Mouse (Mus musculus): ENCODE data around the gene H1fx. TPM values are rescaled to one million over a fixed set of nuclear protein-coding genes. Genes with fewer than 3 reads are reported as not detected.

Gene H1fx
- polyA plus RNA-seq, 1 experiment, result 84.3 TPM

DNA sequence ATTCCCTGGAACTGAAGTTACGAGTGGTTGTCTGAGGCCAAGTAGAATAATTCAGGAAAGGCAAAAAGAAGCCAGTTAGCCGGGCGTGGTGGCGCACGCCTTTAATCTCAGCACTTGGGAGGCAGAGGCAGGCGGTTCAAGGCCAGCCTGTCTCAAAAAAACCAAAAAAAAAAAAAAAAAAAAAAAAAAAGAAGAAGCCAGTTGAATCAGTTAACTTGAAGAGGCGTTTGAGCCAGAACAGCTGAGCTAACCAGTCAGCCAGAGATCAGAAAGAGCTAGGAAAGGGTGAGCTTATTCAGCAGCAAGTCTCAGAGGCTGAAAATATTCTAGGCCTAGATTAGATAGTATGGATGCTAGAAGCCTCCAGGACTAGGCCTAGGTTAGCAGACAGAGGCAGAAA lies 39.3 kb downstream of the H1fx start:
- Histone ChIP-seq H3ac (ENCODE audit: control insufficient read depth, insufficient read length) (no peak overlapping the region), H3K79me2 (ENCODE audit: control insufficient read depth, insufficient read depth) (no peaks in the 10 kb centered on the region), H3K27me3 (ENCODE audit: control insufficient read depth, insufficient read depth, insufficient read length) (peaks cover 4% of the 10 kb centered on the region), H3K4me3 (no peak overlapping the region), H3K36me3 (ENCODE audit: control insufficient read depth, insufficient read depth) (peaks cover 4% of the 10 kb centered on the region), H3K4me2 (ENCODE audit: low read depth) (no peak overlapping the region)
- TF ChIP-seq MYOD1 (IDR thresholded peaks at IDR 0.05; ENCODE audit: control insufficient read depth in 1 of 3, insufficient read length in 2 of 3, low read depth in 2 of 3) (no peak), TCF12 (IDR thresholded peaks at IDR 0.05; ENCODE audit: insufficient read depth, poor library complexity, severe bottlenecking) (no peak)

DNA sequence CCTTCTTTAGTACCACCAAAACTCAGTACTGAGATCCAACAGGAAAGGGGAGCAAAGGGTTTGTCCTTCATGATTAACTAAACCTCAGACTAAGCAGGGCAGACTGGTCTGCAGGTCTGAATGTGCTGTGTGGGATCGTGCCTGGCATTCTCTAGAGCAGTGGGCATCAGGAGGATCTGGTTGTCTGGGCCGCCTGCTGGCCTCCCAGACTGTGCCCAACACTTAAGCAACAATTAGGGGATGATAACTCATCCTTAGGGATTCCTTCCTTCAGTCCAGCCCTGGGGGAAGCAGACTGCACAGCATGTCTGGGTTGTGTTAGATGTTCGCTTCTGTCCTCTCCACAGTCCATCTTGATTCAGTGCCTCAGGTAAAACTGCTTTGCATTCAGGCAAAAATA lies 42.5 kb downstream of the H1fx start:
- H3K4me2 ChIP-seq (ENCODE audit: low read depth), result no peak overlapping the region
- no peaks in the 10 kb centered on the region for H3K79me2 ChIP-seq (ENCODE audit: control insufficient read depth, insufficient read depth)
- H3K36me3 ChIP-seq (ENCODE audit: control insufficient read depth, insufficient read depth), result peaks cover 20% of the 10 kb centered on the region
- H3ac ChIP-seq (ENCODE audit: control insufficient read depth, insufficient read length), result no peak overlapping the region
- TF ChIP-seq POLR2A (IDR thresholded peaks at IDR 0.05; ENCODE audit: insufficient read length, low read depth), result no peak
- TF ChIP-seq SRF (IDR thresholded peaks at IDR 0.05; ENCODE audit: control insufficient read depth, insufficient read length, low read depth), result no peak
- TF ChIP-seq MYOG (IDR thresholded peaks at IDR 0.05; ENCODE audit: control insufficient read depth in 1 of 3, insufficient read depth in 1 of 3, insufficient read length in 2 of 3, low read depth in 2 of 3), result no peak
- TF ChIP-seq TCF12 (IDR thresholded peaks at IDR 0.05; ENCODE audit: insufficient read depth, poor library complexity, severe bottlenecking), result no peak
- TF ChIP-seq MAX (IDR thresholded peaks at IDR 0.05; ENCODE audit: low read depth), result no peak
- TF ChIP-seq CEBPB (IDR thresholded peaks at IDR 0.05; ENCODE audit: insufficient read depth, poor library complexity, severe bottlenecking), result no peak
- no peak for TF ChIP-seq E2F4 (IDR thresholded peaks at IDR 0.05; ENCODE audit: insufficient read depth)
- TF ChIP-seq MYOD1 (IDR thresholded peaks at IDR 0.05; ENCODE audit: control insufficient read depth in 1 of 3, insufficient read length in 2 of 3, low read depth in 2 of 3), result no peak
- no peak for TF ChIP-seq POLR2AphosphoS2 (IDR thresholded peaks at IDR 0.05; ENCODE audit: insufficient read length, low read depth)
- TF ChIP-seq USF1 (IDR thresholded peaks at IDR 0.05; ENCODE audit: low read depth), result no peak
- TF ChIP-seq TCF3 (IDR thresholded peaks at IDR 0.05; ENCODE audit: insufficient read length, low read depth), result no peak
- no peak for TF ChIP-seq REST (IDR thresholded peaks at IDR 0.05; ENCODE audit: insufficient read depth, insufficient read length)
- no peak overlapping the region for H3K4me3 ChIP-seq
- H3K27me3 ChIP-seq (ENCODE audit: control insufficient read depth, insufficient read depth, insufficient read length), result no peaks in the 10 kb centered on the region

DNA sequence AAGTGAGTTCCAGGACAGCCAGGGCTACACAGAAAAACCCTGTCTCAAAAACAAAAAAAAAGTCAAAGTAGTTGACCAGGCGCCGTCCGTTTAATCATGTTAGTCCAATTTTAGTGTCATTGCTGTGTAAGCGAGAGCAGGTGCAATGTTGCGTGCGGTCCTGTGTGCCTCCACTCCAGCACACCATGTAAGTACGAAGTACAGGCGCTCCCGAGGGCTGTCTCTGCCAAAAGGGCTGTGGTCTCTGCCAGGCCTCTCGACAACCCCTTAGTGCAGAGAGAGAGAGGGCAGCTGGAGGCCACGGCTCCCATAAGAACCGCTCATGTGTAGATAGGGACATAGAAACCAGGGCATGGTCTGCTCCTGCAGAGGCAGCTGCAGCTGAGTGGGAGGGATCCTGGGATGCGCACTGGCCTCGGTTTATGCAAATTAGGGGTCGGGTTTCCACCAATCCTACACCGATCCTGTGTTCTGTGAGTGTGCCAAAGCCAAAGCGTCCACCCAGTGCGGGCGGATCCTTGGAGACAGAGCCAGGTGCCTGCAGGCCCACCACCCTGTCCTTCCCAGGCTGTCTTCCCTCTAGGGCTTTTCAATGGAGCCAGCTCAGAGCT lies 44.2 kb downstream of the H1fx start:
- TF ChIP-seq SRF (IDR thresholded peaks at IDR 0.05; ENCODE audit: control insufficient read depth, insufficient read length, low read depth), result no peak
- no peak for TF ChIP-seq TCF3 (IDR thresholded peaks at IDR 0.05; ENCODE audit: insufficient read length, low read depth)
- TF ChIP-seq MYOD1 (IDR thresholded peaks at IDR 0.05; ENCODE audit: control insufficient read depth in 1 of 3, insufficient read length in 2 of 3, low read depth in 2 of 3), result peak in 1 of 3 experiments; percentile 21
- Histone ChIP-seq H3ac (ENCODE audit: control insufficient read depth, insufficient read length) (no peak overlapping the region), H3K4me2 (ENCODE audit: low read depth) (no peak overlapping the region), H3K36me3 (ENCODE audit: control insufficient read depth, insufficient read depth) (peaks cover 32% of the 10 kb centered on the region), H3K27me3 (ENCODE audit: control insufficient read depth, insufficient read depth, insufficient read length) (no peaks in the 10 kb centered on the region), H3K79me2 (ENCODE audit: control insufficient read depth, insufficient read depth) (no peaks in the 10 kb centered on the region), H3K4me3 (no peak overlapping the region)

DNA sequence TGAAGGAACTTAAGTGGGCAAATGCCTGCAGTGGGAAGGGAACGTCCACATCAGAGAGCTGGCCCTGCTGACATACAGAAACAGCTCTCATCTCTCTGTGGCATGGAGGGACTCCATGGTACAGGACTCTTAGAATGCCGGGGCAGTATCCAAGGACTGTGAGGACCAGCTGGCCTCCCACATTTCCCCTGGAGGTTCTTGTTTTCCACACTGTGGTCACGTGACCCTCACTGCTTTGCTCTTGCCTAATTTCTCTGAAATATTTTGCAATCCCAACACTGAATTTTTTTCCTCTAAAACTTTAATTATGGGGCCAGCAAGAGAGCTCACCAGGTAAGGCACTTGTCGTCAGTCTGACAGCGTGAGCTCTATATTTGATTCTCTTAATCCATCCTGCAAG lies 46.4 kb downstream of the H1fx start:
- no peaks in the 10 kb centered on the region for H3K79me2 ChIP-seq (ENCODE audit: control insufficient read depth, insufficient read depth)
- H3K27me3 ChIP-seq (ENCODE audit: control insufficient read depth, insufficient read depth, insufficient read length), result no peaks in the 10 kb centered on the region
- H3K4me3 ChIP-seq, result no peak overlapping the region
- H3K36me3 ChIP-seq (ENCODE audit: control insufficient read depth, insufficient read depth), result peaks cover 39% of the 10 kb centered on the region
- no peak overlapping the region for H3K4me2 ChIP-seq (ENCODE audit: low read depth)
- TF ChIP-seq E2F4 (IDR thresholded peaks at IDR 0.05; ENCODE audit: insufficient read depth) (no peak), POLR2A (IDR thresholded peaks at IDR 0.05; ENCODE audit: insufficient read length, low read depth) (no peak), POLR2AphosphoS2 (IDR thresholded peaks at IDR 0.05; ENCODE audit: insufficient read length, low read depth) (no peak), REST (IDR thresholded peaks at IDR 0.05; ENCODE audit: insufficient read depth, insufficient read length) (no peak), USF1 (IDR thresholded peaks at IDR 0.05; ENCODE audit: low read depth) (no peak), MAX (IDR thresholded peaks at IDR 0.05; ENCODE audit: low read depth) (no peak), SRF (IDR thresholded peaks at IDR 0.05; ENCODE audit: control insufficient read depth, insufficient read length, low read depth) (no peak), MYOD1 (IDR thresholded peaks at IDR 0.05; ENCODE audit: control insufficient read depth in 1 of 3, insufficient read length in 2 of 3, low read depth in 2 of 3) (no peak), MYOG (IDR thresholded peaks at IDR 0.05; ENCODE audit: control insufficient read depth in 1 of 3, insufficient read depth in 1 of 3, insufficient read length in 2 of 3, low read depth in 2 of 3) (no peak), TCF12 (IDR thresholded peaks at IDR 0.05; ENCODE audit: insufficient read depth, poor library complexity, severe bottlenecking) (no peak), TCF3 (IDR thresholded peaks at IDR 0.05; ENCODE audit: insufficient read length, low read depth) (no peak), CEBPB (IDR thresholded peaks at IDR 0.05; ENCODE audit: insufficient read depth, poor library complexity, severe bottlenecking) (no peak)
- H3ac ChIP-seq (ENCODE audit: control insufficient read depth, insufficient read length), result no peak overlapping the region

Other genes with a start within 250 kb of the H1fx start
- gene Gp9, start 203.6 kb downstream of the H1fx start, polyA plus RNA-seq (2012; fragmentation: generic; extraction: Trizol), result not detected
- 14.8 TPM for gene Rab43, start 169.5 kb downstream of the H1fx start, polyA plus RNA-seq (2012; fragmentation: generic; extraction: Trizol)
- 2.6 TPM for gene Gm45140, start 145.8 kb downstream of the H1fx start, polyA plus RNA-seq (2012; fragmentation: generic; extraction: Trizol)
- gene Isy1, start 142.8 kb downstream of the H1fx start, polyA plus RNA-seq (2012; fragmentation: generic; extraction: Trizol), result 21.1 TPM
- gene Cnbp, start 130.5 kb downstream of the H1fx start, polyA plus RNA-seq (2012; fragmentation: generic; extraction: Trizol), result 196 TPM
- 94.2 TPM for gene Copg1, start 93.8 kb downstream of the H1fx start, polyA plus RNA-seq (2012; fragmentation: generic; extraction: Trizol)
- 28.1 TPM for gene Hmces, start 67.7 kb downstream of the H1fx start, polyA plus RNA-seq (2012; fragmentation: generic; extraction: Trizol)
- 181 TPM for gene Rab7, start 63.6 kb upstream of the H1fx start, polyA plus RNA-seq (2012; fragmentation: generic; extraction: Trizol)
- 128 TPM for gene Rpn1, start 102.8 kb upstream of the H1fx start, polyA plus RNA-seq (2012; fragmentation: generic; extraction: Trizol)
- 19.3 TPM for gene Gata2, start 212.3 kb upstream of the H1fx start, polyA plus RNA-seq (2012; fragmentation: generic; extraction: Trizol)
- not detected for gene Dnajb8, start 240.6 kb upstream of the H1fx start, polyA plus RNA-seq (2012; fragmentation: generic; extraction: Trizol)